Mouse (Mus musculus) forebrain, embryonic 14.5 days (tissue): ENCODE measurements around the gene Trp63. TPM values are rescaled to one million over a fixed set of nuclear protein-coding genes. Genes with fewer than 3 reads are reported as not detected.
"Not testable (repeated sequence)": the region's sequence is repeated elsewhere in the genome, so short reads cannot be mapped to it uniquely, and the experiment has no call there.

Experiments
- ATAC-seq: fragments of 200-750 bp; cut with Nextera tagmentation; 2 replicates; pipeline ENCODE4 v1.8.0; 2017; ENCODE audit warnings: mild to moderate bottlenecking, moderate library complexity
- DNase-seq: peaks from one replicate; pipeline ENCODE4 v3.0.0-alpha.2; 2015; ENCODE audit warnings: low spot score
- H3K27ac ChIP-seq: fragments of 300-500 bp; sonication (generic); 2 replicates; pipeline ENCODE4 v1.5.1; 2014; ENCODE audit warnings: low read depth, mild to moderate bottlenecking, control low read depth, low read length, moderate library complexity
- H3K27me3 ChIP-seq: fragments of 300-500 bp; sonication (generic); replicated peaks from 2 replicates; pipeline ENCODE4 v1.6.1; 2014; ENCODE audit warnings: low read length, control low read depth, mixed read lengths; ENCODE audit not compliant: control insufficient read depth, insufficient read depth
- H3K36me3 ChIP-seq: fragments of 300-500 bp; sonication (generic); 2 replicates; pipeline ENCODE4 v1.6.1; 2014; ENCODE audit warnings: low read length, control low read depth; ENCODE audit not compliant: control insufficient read depth, insufficient read depth
- H3K4me1 ChIP-seq: fragments of 300-500 bp; sonication (generic); 2 replicates; pipeline ENCODE4 v1.6.1; 2014; ENCODE audit warnings: antibody characterized with exemption, low read length, control low read depth; ENCODE audit not compliant: control insufficient read depth, insufficient read depth
- H3K4me2 ChIP-seq: fragments of 300-500 bp; sonication (generic); 2 replicates; pipeline ENCODE4 v1.6.1; 2014; ENCODE audit warnings: mild to moderate bottlenecking, control low read depth, low read length
- H3K4me3 ChIP-seq: fragments of 300-500 bp; sonication (generic); 2 replicates; pipeline ENCODE4 v1.5.1; 2014; ENCODE audit warnings: low read depth, low read length, control low read depth
- H3K9ac ChIP-seq: fragments of 300-500 bp; sonication (generic); 2 replicates; pipeline ENCODE4 v1.6.1; 2014; ENCODE audit warnings: mild to moderate bottlenecking, low read length, control low read depth, moderate library complexity
- H3K9me3 ChIP-seq: fragments of 300-500 bp; sonication (generic); replicated peaks from 2 replicates; pipeline ENCODE4 v1.6.1; 2016; ENCODE audit warnings: low read length, control low read depth, mixed read lengths; ENCODE audit not compliant: control insufficient read depth
- WGBS: fragments of 180-500 bp; shearing (Covaris S2); extraction: QIAGEN DNeasy Blood & Tissue Kit; methylation state at CpG from one replicate; pipeline ENCODE4 v1.1.7; 2014; 5-methylcytosine and 5-hydroxymethylcytosine counted together
- polyA plus RNA-seq: library from polyadenylated mRNA; unstranded; fragments of >200 nt; fragmentation: Nextera tagmentation; extraction: Ambion mirVana; gene quantifications from 2 replicates; pipeline ENCODE4 v1.2.1, GENCODE M21; 2014

Trp63 gene
- 0.04 and 0.11 TPM in 2 replicates for polyA plus RNA-seq

DNA sequence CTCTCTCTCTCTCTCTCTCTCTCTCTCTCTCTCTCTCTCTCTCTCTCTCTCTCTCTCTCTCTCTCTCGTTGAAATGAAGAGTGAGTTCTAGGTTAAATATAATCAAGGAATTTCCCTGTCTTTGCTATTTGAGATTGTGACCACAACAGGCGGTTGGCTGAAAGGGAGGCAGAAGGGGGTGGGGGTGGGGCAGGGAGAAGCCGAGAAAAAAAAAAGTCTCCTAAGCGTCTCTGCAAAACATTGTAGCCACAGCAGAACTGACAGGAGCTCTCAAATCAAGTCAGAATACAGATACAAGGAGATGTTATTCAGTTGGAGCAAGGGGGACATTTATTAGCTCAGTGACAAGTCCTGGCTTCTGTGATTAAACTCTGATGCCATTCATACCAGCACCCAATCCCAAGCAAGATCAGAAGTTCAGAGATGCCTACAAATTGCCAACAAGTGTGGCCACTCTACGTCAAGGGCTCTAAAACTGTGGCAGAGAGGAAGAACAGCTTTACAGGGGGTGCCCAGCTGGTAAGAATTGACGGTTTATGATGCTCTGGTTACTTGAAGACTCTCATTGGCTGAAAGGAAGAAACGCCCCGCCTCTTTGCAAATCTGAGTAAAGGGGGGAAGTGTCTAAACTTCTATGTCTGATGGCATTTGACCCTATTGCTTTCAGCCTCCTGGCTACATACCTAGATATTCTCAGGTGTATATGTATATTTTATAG, at the start of gene Trp63:
TSS of gene Trp63 (plus strand) at position 233 of the 718 bp plus-strand sequence.
- no peak for DNase-seq
- 39% methylated on average over 8 of the region's 8 CpGs for WGBS
- Histone ChIP-seq H3K4me3 (no peak within 1 kb of the TSS), H3K36me3 (no peaks in the 10 kb centered on the region), H3K27me3 (no peaks in the 10 kb centered on the region), H3K9ac (no peak within 1 kb of the TSS), H3K9me3 (no peaks in the 10 kb centered on the region), H3K4me2 (no peak within 1 kb of the TSS), H3K27ac (no peak within 1 kb of the TSS), H3K4me1 (no peaks in the 10 kb centered on the region)
- ATAC-seq: no peak

DNA sequence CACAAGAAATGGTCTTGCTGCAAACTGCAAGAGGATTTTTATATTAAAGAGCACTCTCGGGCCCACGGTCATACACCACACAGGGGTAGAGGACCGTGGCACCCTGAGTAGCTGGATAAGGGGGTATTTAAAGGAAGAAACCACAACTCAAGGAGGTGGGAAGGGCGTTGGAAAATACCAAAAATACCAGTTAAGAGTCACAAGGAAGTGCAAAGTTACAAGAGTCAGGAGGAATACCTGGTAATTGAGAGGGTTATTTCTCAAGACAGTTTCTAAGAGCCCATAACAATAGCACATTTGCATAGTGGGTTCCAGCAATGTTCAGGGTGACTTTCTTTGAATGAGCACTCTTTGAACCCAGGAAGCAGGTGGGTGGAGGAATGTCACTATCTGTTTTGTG, 38.8 kb upstream of the Trp63 start:
- not testable (repeated sequence) for H3K9me3 ChIP-seq, H3K27ac ChIP-seq, H3K27me3 ChIP-seq, ATAC-seq, H3K4me2 ChIP-seq, DNase-seq, H3K9ac ChIP-seq, H3K36me3 ChIP-seq, H3K4me1 ChIP-seq, H3K4me3 ChIP-seq
- WGBS: 82% methylated on average over 4 of the region's 4 CpGs

DNA sequence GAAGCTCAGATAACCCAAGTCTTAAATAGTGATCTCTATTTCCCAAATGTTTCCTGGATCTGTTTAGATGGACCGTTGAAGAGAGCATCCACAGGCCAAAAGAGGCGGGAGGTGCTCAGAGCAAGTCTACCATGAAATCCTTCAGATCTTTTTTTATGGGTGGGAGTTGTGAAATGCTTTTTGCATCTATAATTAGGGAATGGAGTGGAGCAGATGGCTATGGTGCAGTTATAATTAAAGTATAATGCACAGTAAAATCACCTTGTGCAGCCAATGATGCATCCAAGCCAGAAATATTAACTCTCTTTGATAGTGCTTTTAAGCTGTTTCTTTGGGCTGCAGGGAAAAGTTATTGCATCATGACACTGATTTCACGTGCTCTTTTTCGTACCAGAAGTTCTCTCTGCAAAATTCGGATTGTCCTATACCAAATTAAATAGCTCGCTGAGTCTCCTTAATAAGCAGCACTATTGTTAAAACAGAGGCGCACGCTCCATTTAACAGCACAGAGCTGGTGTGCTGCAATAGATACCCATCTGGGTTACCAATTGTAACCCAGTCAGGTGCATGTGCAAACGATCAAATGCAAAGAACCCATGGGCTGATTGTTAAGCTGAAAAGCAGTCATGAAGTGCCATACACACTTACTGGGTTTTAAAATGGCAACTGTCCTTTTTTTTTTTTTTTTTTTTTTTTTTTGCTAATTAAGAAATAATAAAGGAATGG, 22.9 kb upstream of the Trp63 start:
- peak; percentile 82 for ATAC-seq
- DNase-seq: peak; percentile 69

DNA sequence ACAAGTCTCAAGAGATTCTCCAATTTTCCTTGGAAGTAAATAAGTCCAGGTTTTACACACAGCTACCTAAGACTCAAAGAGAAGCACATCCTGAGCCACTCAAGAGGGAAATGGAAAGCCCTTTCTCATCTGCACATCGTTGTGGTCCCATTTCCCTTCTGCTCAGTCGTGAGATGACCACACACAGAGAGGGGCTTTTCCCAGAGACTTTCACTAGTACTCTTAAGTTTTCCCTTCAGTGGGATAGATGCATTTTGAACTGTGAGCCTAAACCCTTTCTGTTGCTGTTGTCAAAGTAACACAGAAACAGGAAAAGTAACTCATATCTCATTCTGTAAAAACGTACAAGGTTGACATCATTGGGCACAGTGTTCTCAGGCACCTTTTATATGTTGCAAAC, 20.4 kb upstream of the Trp63 start:
- Histone ChIP-seq H3K36me3 (no peaks in the 10 kb centered on the region), H3K4me1 (no peaks in the 10 kb centered on the region), H3K9me3 (no peaks in the 10 kb centered on the region), H3K4me3 (no peak overlapping the region), H3K4me2 (no peak overlapping the region), H3K27ac (no peak overlapping the region), H3K9ac (no peak overlapping the region), H3K27me3 (no peaks in the 10 kb centered on the region)
- ATAC-seq: no peak
- 73% methylated on average over 3 of the region's 3 CpGs for whole genome bisulfite sequencing
- DNase-seq: no peak

More for the DNA sequence above, 22.9 kb upstream of the Trp63 start:
- 23% methylated on average over 9 of the region's 9 CpGs for WGBS
- Histone ChIP-seq H3K9ac (no peak overlapping the region), H3K27me3 (no peaks in the 10 kb centered on the region), H3K4me2 (peak overlapping the region; percentile 16; the same call in 1 of the 2 replicates), H3K36me3 (no peaks in the 10 kb centered on the region), H3K4me1 (no peaks in the 10 kb centered on the region), H3K4me3 (no peak overlapping the region), H3K27ac (no peak overlapping the region), H3K9me3 (no peaks in the 10 kb centered on the region)

DNA sequence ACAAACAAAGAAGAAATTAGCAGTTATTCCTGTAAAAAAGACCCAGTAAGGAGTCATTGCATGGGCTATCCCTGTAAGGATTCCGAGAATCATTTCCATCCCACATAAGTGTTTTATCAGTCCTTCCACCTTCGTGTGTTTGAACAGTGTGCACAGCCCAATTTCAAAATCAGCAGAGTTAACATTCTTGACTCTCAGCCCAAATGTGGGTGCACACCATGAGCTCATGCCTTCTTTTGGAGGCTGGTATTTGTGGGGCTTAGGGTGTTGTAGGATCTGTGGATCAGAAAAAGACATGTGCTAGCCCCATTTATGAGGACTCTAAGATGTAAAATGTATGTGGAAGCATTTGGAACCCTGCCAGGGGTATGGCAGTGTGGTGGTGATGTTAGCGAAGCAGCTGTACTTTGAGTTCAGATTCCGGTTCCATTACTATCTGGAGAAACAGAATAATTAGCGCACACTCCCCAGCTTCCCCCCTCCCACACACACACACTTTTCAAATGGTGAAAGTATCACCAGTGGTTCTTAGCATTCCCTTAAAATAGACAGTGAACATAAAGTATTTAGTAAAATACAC, 9.6 kb upstream of the Trp63 start:
- no peaks in the 10 kb centered on the region for H3K9me3 ChIP-seq
- H3K4me2 ChIP-seq: no peak overlapping the region
- ATAC-seq: no peak
- H3K9ac ChIP-seq: no peak overlapping the region
- H3K27me3 ChIP-seq: no peaks in the 10 kb centered on the region
- H3K27ac ChIP-seq: no peak overlapping the region
- no peak overlapping the region for H3K4me3 ChIP-seq
- WGBS: 66% methylated on average over 5 of the region's 5 CpGs
- H3K36me3 ChIP-seq: no peaks in the 10 kb centered on the region
- H3K4me1 ChIP-seq: no peaks in the 10 kb centered on the region
- peak; percentile 26 for DNase-seq

DNA sequence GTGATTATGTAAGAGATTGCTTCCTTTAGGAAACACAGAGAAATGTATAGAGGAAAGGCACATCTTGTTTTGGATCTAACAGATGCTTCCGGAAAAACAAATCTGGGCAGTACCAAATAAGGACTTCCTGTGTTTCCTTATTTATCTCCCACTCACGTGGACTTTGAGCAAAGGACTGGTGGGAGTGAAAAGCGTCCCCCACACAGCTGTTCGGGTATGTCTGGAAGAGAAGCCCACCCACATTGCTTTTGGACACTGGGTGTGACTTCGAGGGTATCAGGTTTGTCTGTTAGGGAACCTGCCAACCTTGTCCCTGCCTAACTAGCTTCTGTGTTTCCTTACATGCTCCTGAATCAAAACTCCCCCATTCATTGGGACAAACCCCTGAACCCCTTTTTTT, 3.2 kb upstream of the Trp63 start:
- H3K27me3 ChIP-seq: no peaks in the 10 kb centered on the region
- no peaks in the 10 kb centered on the region for H3K4me1 ChIP-seq
- no peaks in the 10 kb centered on the region for H3K36me3 ChIP-seq
- 85% methylated on average over 5 of the region's 5 CpGs for WGBS
- no peak overlapping the region for H3K4me3 ChIP-seq
- H3K9me3 ChIP-seq: no peaks in the 10 kb centered on the region
- no peak overlapping the region for H3K9ac ChIP-seq
- ATAC-seq (no peak), DNase-seq (no peak)
- no peak overlapping the region for H3K27ac ChIP-seq
- H3K4me2 ChIP-seq: no peak overlapping the region

DNA sequence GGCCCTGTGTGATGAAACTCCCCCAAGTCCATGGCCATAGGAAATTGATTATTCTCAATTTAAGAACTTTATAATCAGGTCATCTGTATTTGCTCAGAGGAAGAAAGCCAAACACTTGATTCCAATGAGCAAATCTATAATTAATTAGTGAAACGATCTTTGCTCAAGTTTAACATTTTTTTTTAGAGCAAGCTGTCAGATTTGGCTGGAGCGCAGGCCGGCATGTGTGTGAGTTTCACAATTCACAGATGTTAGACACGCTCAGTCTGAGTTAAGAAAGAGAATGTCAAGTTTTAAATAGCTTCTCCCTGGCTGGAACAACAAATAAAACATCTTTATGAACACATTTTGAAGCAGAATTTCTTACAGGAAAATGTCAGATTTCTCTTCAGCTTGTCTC, 1.0 kb upstream of the Trp63 start:
- ATAC-seq (no peak), DNase-seq (no peak)
- Histone ChIP-seq H3K9ac (no peak overlapping the region), H3K27ac (no peak overlapping the region), H3K27me3 (no peaks in the 10 kb centered on the region), H3K4me2 (no peak overlapping the region), H3K36me3 (no peaks in the 10 kb centered on the region), H3K9me3 (no peaks in the 10 kb centered on the region), H3K4me3 (no peak overlapping the region), H3K4me1 (no peaks in the 10 kb centered on the region)
- WGBS: 69% methylated on average over 4 of the region's 4 CpGs

DNA sequence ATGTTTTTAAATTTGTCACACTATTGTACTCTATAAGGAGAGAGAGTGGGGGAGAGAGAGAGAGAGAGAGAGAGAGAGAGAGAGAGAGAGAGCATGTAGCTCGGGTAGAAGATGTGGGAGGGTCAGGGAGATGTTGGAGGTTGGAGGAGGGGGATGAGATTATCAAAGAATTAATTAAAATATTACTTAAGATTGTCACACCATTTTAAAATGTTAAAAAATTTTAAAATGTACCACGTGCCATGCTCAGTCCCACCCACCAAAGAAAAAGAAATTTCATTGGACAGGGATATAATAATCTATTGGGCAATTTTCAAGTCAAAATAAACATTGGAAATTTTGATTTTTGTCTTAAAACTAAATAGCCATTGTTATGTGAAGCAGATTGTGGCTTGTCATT, 1.0 kb downstream of the Trp63 start:
- Histone ChIP-seq H3K4me3 (no peak overlapping the region), H3K4me1 (no peaks in the 10 kb centered on the region), H3K4me2 (no peak overlapping the region), H3K36me3 (no peaks in the 10 kb centered on the region), H3K9me3 (no peaks in the 10 kb centered on the region), H3K27ac (no peak overlapping the region), H3K9ac (no peak overlapping the region), H3K27me3 (no peaks in the 10 kb centered on the region)
- WGBS: 84% methylated on average over 2 of the region's 2 CpGs
- ATAC-seq (no peak), DNase-seq (no peak)

DNA sequence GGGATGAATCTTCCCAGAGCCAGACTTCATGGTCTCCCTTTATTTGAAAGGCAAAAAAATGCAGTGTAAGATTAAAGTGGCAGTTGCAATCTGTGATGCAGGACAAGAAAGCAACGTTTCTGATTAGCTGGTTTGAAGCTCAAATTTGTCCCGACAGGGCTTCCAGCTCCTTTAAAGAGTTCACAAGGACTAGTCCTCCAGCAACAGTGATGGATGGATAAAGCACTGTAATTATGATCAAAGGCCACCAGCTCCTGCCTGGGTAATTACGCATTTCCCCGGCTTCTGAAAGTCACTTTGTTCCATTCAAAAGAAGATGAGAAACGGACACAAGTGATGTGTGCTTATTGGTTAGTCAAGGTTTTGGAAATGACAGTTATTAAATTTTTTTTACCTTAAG, 7.0 kb downstream of the Trp63 start:
- ATAC-seq (no peak), DNase-seq (peak; percentile 42)
- Histone ChIP-seq H3K27ac (no peak overlapping the region), H3K4me2 (no peak overlapping the region), H3K4me1 (peaks cover 3% of the 10 kb centered on the region; the same call in 1 of the 2 replicates), H3K36me3 (no peaks in the 10 kb centered on the region), H3K9me3 (no peaks in the 10 kb centered on the region), H3K9ac (no peak overlapping the region), H3K4me3 (no peak overlapping the region), H3K27me3 (no peaks in the 10 kb centered on the region)
- 8% methylated on average over 5 of the region's 5 CpGs for WGBS
